Mouse (Mus musculus) neural tube, embryonic 14.5 days (tissue): Measurements from ENCODE around the gene Ugt1a5. TPM values are rescaled to one million over a fixed set of nuclear protein-coding genes. Genes with fewer than 3 reads are reported as not detected.
A peak's percentile ranks its signal among the peaks of the same experiment; 100 is the strongest.

Source experiments
- ATAC-seq: fragments of 200-750 bp; cut with Nextera tagmentation; 2 replicates; pipeline ENCODE4 v1.8.0; 2017; ENCODE audit warnings: low read depth, mild to moderate bottlenecking, moderate TSS enrichment, moderate library complexity
- H3K27ac ChIP-seq: fragments of 300-500 bp; sonication (generic); 2 replicates; pipeline ENCODE4 v1.5.1; 2014; ENCODE audit warnings: low read depth, mild to moderate bottlenecking, control low read depth, low read length, moderate library complexity, mixed read lengths
- H3K27me3 ChIP-seq: fragments of 300-500 bp; sonication (generic); 2 replicates; pipeline ENCODE4 v1.6.1; 2014; ENCODE audit warnings: low read length; ENCODE audit not compliant: control insufficient read depth, insufficient read depth
- H3K36me3 ChIP-seq: fragments of 300-500 bp; sonication (generic); 2 replicates; pipeline ENCODE4 v1.6.1; 2014; ENCODE audit warnings: low read length, mixed read lengths; ENCODE audit not compliant: control insufficient read depth, insufficient read depth
- H3K4me1 ChIP-seq: fragments of 300-500 bp; sonication (generic); 2 replicates; pipeline ENCODE4 v1.6.1; 2014; ENCODE audit warnings: low read length; ENCODE audit not compliant: control insufficient read depth, insufficient read depth
- H3K4me2 ChIP-seq: fragments of 300-500 bp; sonication (generic); 2 replicates; pipeline ENCODE4 v1.6.1; 2014; ENCODE audit warnings: mild to moderate bottlenecking, low read depth, low read length, control low read depth
- H3K4me3 ChIP-seq: fragments of 300-500 bp; sonication (generic); 2 replicates; pipeline ENCODE4 v1.5.1; 2014; ENCODE audit warnings: low read depth, low read length, control low read depth, mixed read lengths
- H3K9ac ChIP-seq: fragments of 300-500 bp; sonication (generic); replicated peaks from 2 replicates; pipeline ENCODE4 v1.6.1; 2014; ENCODE audit warnings: low read depth, mild to moderate bottlenecking, control low read depth, low read length, mixed read lengths
- H3K9me3 ChIP-seq: fragments of 300-500 bp; sonication (generic); 2 replicates; pipeline ENCODE4 v1.6.1; 2016; ENCODE audit warnings: low read length; ENCODE audit not compliant: control insufficient read depth
- WGBS: fragments of 180-500 bp; shearing (Covaris S2); extraction: QIAGEN DNeasy Blood & Tissue Kit; methylation state at CpG from one replicate; pipeline ENCODE4 v1.1.7; 2014; 5-methylcytosine and 5-hydroxymethylcytosine counted together
- polyA plus RNA-seq: library from polyadenylated mRNA; unstranded; fragments of >200 nt; fragmentation: Nextera tagmentation; extraction: Ambion mirVana; gene quantifications from 2 replicates; pipeline ENCODE4 v1.2.1, GENCODE M21; 2014

The Ugt1a5 gene
- polyA plus RNA-seq, 1 experiment from 2014 or later, result not detected

- WGBS, result 85% methylated on average over 1 of the region's 1 CpGs
- no peak overlapping the region for H3K27ac ChIP-seq
- ATAC-seq, result no peak
- no peaks in the 10 kb centered on the region for H3K36me3 ChIP-seq
- no peaks in the 10 kb centered on the region for H3K9me3 ChIP-seq
- no peak overlapping the region for H3K4me2 ChIP-seq
- H3K4me1 ChIP-seq, result no peaks in the 10 kb centered on the region
- no peak overlapping the region for H3K9ac ChIP-seq
- no peak overlapping the region for H3K4me3 ChIP-seq
- no peaks in the 10 kb centered on the region for H3K27me3 ChIP-seq
Observed at GRCm38 (mm10) chr1:88179657-88180056, 13.8 kb downstream of the Ugt1a5 start.

- H3K4me1 ChIP-seq, result no peaks in the 10 kb centered on the region
- no peak overlapping the region for H3K4me3 ChIP-seq
- WGBS, result 92% methylated on average over 5 of the region's 5 CpGs
- ATAC-seq, result no peak
- no peaks in the 10 kb centered on the region for H3K27me3 ChIP-seq
- no peaks in the 10 kb centered on the region for H3K9me3 ChIP-seq
- H3K9ac ChIP-seq, result no peak overlapping the region
- H3K27ac ChIP-seq, result no peak overlapping the region
- H3K4me2 ChIP-seq, result no peak overlapping the region
- no peaks in the 10 kb centered on the region for H3K36me3 ChIP-seq
Observed at GRCm38 (mm10) chr1:88186325-88186935, 20.6 kb downstream of the Ugt1a5 start.

GRCm38 (mm10) chr1:88192136-88192535, 26.3 kb downstream of the Ugt1a5 start:
- Histone ChIP-seq H3K9ac (no peak overlapping the region), H3K36me3 (no peaks in the 10 kb centered on the region), H3K4me1 (no peaks in the 10 kb centered on the region), H3K27me3 (no peaks in the 10 kb centered on the region), H3K9me3 (no peaks in the 10 kb centered on the region), H3K4me2 (no peak overlapping the region), H3K4me3 (no peak overlapping the region), H3K27ac (no peak overlapping the region)
- 75% methylated on average over 3 of the region's 3 CpGs for WGBS
- ATAC-seq, result no peak

GRCm38 (mm10) chr1:88195687-88196086, 29.9 kb downstream of the Ugt1a5 start:
- no peaks in the 10 kb centered on the region for H3K36me3 ChIP-seq
- no peak overlapping the region for H3K27ac ChIP-seq
- no peaks in the 10 kb centered on the region for H3K4me1 ChIP-seq
- 74% methylated on average over 1 of the region's 1 CpGs for WGBS
- no peak overlapping the region for H3K4me2 ChIP-seq
- no peak overlapping the region for H3K4me3 ChIP-seq
- H3K27me3 ChIP-seq, result no peaks in the 10 kb centered on the region
- H3K9ac ChIP-seq, result no peak overlapping the region
- H3K9me3 ChIP-seq, result no peaks in the 10 kb centered on the region
- no peak for ATAC-seq

- Histone ChIP-seq H3K27me3 (no peaks in the 10 kb centered on the region), H3K9ac (no peak overlapping the region), H3K4me2 (no peak overlapping the region), H3K36me3 (no peaks in the 10 kb centered on the region), H3K4me1 (no peaks in the 10 kb centered on the region), H3K27ac (no peak overlapping the region), H3K4me3 (no peak overlapping the region), H3K9me3 (no peaks in the 10 kb centered on the region)
- 80% methylated on average over 3 of the region's 3 CpGs for WGBS
- no peak for ATAC-seq
Observed at GRCm38 (mm10) chr1:88197443-88197842, 31.6 kb downstream of the Ugt1a5 start.

GRCm38 (mm10) chr1:88199996-88200395, 34.2 kb downstream of the Ugt1a5 start:
- H3K9me3 ChIP-seq, result 0 out of 2 replicates have a peak, but pooled peaks cover 5% of the 10 kb centered on the region
- H3K4me2 ChIP-seq, result no peak overlapping the region
- no peak overlapping the region for H3K9ac ChIP-seq
- H3K27me3 ChIP-seq, result no peaks in the 10 kb centered on the region
- H3K36me3 ChIP-seq, result no peaks in the 10 kb centered on the region
- no peak overlapping the region for H3K27ac ChIP-seq
- H3K4me3 ChIP-seq, result no peak overlapping the region
- WGBS, result 80% methylated on average over 2 of the region's 2 CpGs
- ATAC-seq, result no peak
- H3K4me1 ChIP-seq, result no peaks in the 10 kb centered on the region

- H3K4me2 ChIP-seq, result no peak within 1 kb of the TSS
- H3K4me1 ChIP-seq, result no peaks in the 10 kb centered on the region
- H3K4me3 ChIP-seq, result no peak within 1 kb of the TSS
- no peak within 1 kb of the TSS for H3K9ac ChIP-seq
- 81% methylated on average over 7 of the region's 7 CpGs for WGBS
- no peaks in the 10 kb centered on the region for H3K27me3 ChIP-seq
- H3K36me3 ChIP-seq, result no peaks in the 10 kb centered on the region
- H3K9me3 ChIP-seq, result 0 out of 2 replicates have a peak, but pooled peaks cover 5% of the 10 kb centered on the region
- no peak for ATAC-seq
- H3K27ac ChIP-seq, result no peak within 1 kb of the TSS
Observed at GRCm38 (mm10) chr1:88200456-88200855, 34.6 kb downstream of the Ugt1a5 start, which contains the start of gene Ugt1a2. Gene Ugt1a2, plus strand, starts transcription at chr1:88200601.

- H3K36me3 ChIP-seq, result no peaks in the 10 kb centered on the region
- peak; percentile 100 for ATAC-seq
- H3K27me3 ChIP-seq, result no peaks in the 10 kb centered on the region
- H3K27ac ChIP-seq, result peak within 1 kb of the TSS; percentile 52; the same call in 1 of the 2 replicates
- H3K4me1 ChIP-seq, result no peaks in the 10 kb centered on the region
- peak within 1 kb of the TSS; percentile 79 for H3K4me2 ChIP-seq
- H3K9me3 ChIP-seq, result 0 out of 2 replicates have a peak, but pooled peaks cover 5% of the 10 kb centered on the region
- peak within 1 kb of the TSS; percentile 74 for H3K9ac ChIP-seq
- peak within 1 kb of the TSS; percentile 39 for H3K4me3 ChIP-seq
- 7% methylated on average over 59 of the region's 62 CpGs for WGBS
Observed at GRCm38 (mm10) chr1:88205294-88205922, 39.6 kb downstream of the Ugt1a5 start, which contains the start of gene Dnajb3. Gene Dnajb3, minus strand, starts transcription at chr1:88205782.

GRCm38 (mm10) chr1:88206843-88207479, 41.1 kb downstream of the Ugt1a5 start:
- H3K27ac ChIP-seq, result no peak overlapping the region
- ATAC-seq, result no peak
- H3K9me3 ChIP-seq, result peaks cover 13% of the 10 kb centered on the region
- no peaks in the 10 kb centered on the region for H3K27me3 ChIP-seq
- no peaks in the 10 kb centered on the region for H3K4me1 ChIP-seq
- no peaks in the 10 kb centered on the region for H3K36me3 ChIP-seq
- no peak overlapping the region for H3K9ac ChIP-seq
- no peak overlapping the region for H3K4me2 ChIP-seq
- no peak overlapping the region for H3K4me3 ChIP-seq
- 86% methylated on average over 2 of the region's 2 CpGs for WGBS
